Mouse (Mus musculus): ENCODE results near the gene Tmem14a.
"Not testable (repeated sequence)": the region's sequence is repeated elsewhere in the genome, so short reads cannot be mapped to it uniquely, and the experiment has no call there.

The Tmem14a gene

GRCm38 (mm10) chr1:21252566-21253302 lies 34.4 kb downstream of the Tmem14a start:
- no peak for ATAC-seq (ENCODE audit: low TSS enrichment)

- ATAC-seq (ENCODE audit: low TSS enrichment), result no peak
Observed at GRCm38 (mm10) chr1:21253303-21253650, 34.9 kb downstream of the Tmem14a start.

GRCm38 (mm10) chr1:21253856-21254255 lies 35.5 kb downstream of the Tmem14a start:
- no peak for ATAC-seq (ENCODE audit: low TSS enrichment)

GRCm38 (mm10) chr1:21255625-21256345 lies 37.4 kb downstream of the Tmem14a start:
- no peak for ATAC-seq (ENCODE audit: low TSS enrichment)

GRCm38 (mm10) chr1:21256391-21256790 lies 38.0 kb downstream of the Tmem14a start:
- ATAC-seq (ENCODE audit: low TSS enrichment), result no peak

GRCm38 (mm10) chr1:21256871-21257270 lies 38.5 kb downstream of the Tmem14a start:
- ATAC-seq (ENCODE audit: low TSS enrichment), result no peak

GRCm38 (mm10) chr1:21259981-21260380 lies 41.6 kb downstream of the Tmem14a start:
- not testable (repeated sequence) for ATAC-seq (ENCODE audit: low TSS enrichment)

- ATAC-seq (ENCODE audit: low TSS enrichment), result no peak
Observed at GRCm38 (mm10) chr1:21262401-21262800, 44.0 kb downstream of the Tmem14a start.

- ATAC-seq (ENCODE audit: low TSS enrichment), result no peak
Observed at GRCm38 (mm10) chr1:21263986-21264385, 45.6 kb downstream of the Tmem14a start.

- ATAC-seq (ENCODE audit: low TSS enrichment), result no peak
Observed at GRCm38 (mm10) chr1:21264747-21265146, 46.4 kb downstream of the Tmem14a start.

- no peak for ATAC-seq (ENCODE audit: low TSS enrichment)
Observed at GRCm38 (mm10) chr1:21266766-21267165, 48.4 kb downstream of the Tmem14a start.

GRCm38 (mm10) chr1:21267466-21267865 lies 49.1 kb downstream of the Tmem14a start:
- ATAC-seq (ENCODE audit: low TSS enrichment), result not testable (repeated sequence)

- peak; percentile 38 for ATAC-seq (ENCODE audit: low TSS enrichment)
Observed at GRCm38 (mm10) chr1:21271343-21272055, 53.1 kb downstream of the Tmem14a start.

- ATAC-seq (ENCODE audit: low TSS enrichment), result peak; percentile 21; the same call in 1 of the 2 replicates
Observed at GRCm38 (mm10) chr1:21272056-21272431, 53.7 kb downstream of the Tmem14a start.

- ATAC-seq (ENCODE audit: low TSS enrichment), result no peak
Observed at GRCm38 (mm10) chr1:21273091-21273490, 54.7 kb downstream of the Tmem14a start.

GRCm38 (mm10) chr1:21274437-21275040 lies 56.2 kb downstream of the Tmem14a start:
- ATAC-seq (ENCODE audit: low TSS enrichment), result no peak

GRCm38 (mm10) chr1:21275366-21275765 lies 57.0 kb downstream of the Tmem14a start:
- ATAC-seq (ENCODE audit: low TSS enrichment), result peak; percentile 20

- ATAC-seq (ENCODE audit: low TSS enrichment), result peak; percentile 67
Observed at GRCm38 (mm10) chr1:21276158-21276557, 57.8 kb downstream of the Tmem14a start.
